Mouse (Mus musculus): ENCODE data around the gene 4930558K02Rik.

Gene 4930558K02Rik

DNA sequence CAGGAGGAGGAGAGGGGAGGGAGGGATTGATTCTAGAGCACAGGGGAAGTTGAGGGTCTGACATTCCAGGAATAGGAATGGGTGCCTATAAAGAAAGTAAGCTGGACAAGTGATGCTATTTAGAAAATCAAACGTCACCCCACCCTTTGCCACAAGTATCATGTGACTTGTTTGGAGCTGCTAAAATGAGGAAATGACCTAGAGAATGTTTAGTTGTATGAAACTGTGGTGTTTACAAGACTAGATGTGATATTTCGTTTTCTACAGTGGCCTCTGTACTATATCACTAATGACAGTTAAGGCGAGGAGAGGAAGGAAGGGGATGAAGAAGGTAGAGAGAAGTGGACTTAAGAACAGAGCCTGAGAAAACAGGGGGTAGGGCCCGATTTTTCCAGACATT lies 19.3 kb upstream of the 4930558K02Rik start:
- no peak for DNase-seq (ENCODE audit: low spot score in 2 of 2)

GRCm38 (mm10) chr1:161992389-161992788 lies 13.0 kb upstream of the 4930558K02Rik start:
- no peak for DNase-seq (ENCODE audit: low spot score in 2 of 2)

GRCm38 (mm10) chr1:161991846-161992245 lies 12.4 kb upstream of the 4930558K02Rik start:
- DNase-seq (ENCODE audit: low spot score in 2 of 2) = no peak

GRCm38 (mm10) chr1:161990684-161991578 lies 11.5 kb upstream of the 4930558K02Rik start:
- no peak for DNase-seq (ENCODE audit: low spot score in 2 of 2)

- no peak for DNase-seq (ENCODE audit: low spot score in 2 of 2)
Observed at GRCm38 (mm10) chr1:161983979-161984566, 4.6 kb upstream of the 4930558K02Rik start.

GRCm38 (mm10) chr1:161983451-161983850 lies 4.0 kb upstream of the 4930558K02Rik start:
- no peak for DNase-seq (ENCODE audit: low spot score in 2 of 2)

- no peak for DNase-seq (ENCODE audit: low spot score in 2 of 2)
Observed at GRCm38 (mm10) chr1:161980626-161981298, 1.3 kb upstream of the 4930558K02Rik start.

GRCm38 (mm10) chr1:161980046-161980445 lies 610 bp upstream of the 4930558K02Rik start:
- no peak for DNase-seq (ENCODE audit: low spot score in 2 of 2)

DNA sequence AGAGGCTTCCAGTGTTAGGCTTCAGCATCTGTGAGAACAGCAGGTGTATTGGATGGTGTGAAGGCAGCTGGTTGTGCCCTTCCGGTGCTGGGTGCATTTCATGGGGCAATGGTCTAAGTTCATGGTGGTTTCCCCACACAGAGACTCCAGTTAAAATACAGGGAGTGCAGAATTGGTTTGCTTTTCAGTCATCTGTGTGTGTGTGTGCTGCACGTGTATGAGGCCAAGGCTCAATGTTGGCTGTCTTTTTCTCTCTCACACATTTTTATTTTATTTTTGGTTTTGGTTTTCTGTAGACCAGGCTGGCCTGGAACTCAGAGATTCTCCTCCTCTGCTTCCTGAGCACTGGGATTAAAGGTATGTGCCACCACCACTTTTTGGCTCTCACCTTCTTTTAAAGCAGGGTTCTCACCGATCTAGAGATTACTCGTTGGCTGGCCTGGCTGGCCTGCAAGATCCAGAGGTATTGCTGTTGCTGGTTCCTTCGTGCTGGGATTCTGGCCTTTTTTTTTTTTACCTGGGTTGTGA lies 1.2 kb downstream of the 4930558K02Rik start:
- DNase-seq (ENCODE audit: low spot score in 2 of 2) = no peak

- DNase-seq (ENCODE audit: low spot score in 2 of 2) = no peak
Observed at GRCm38 (mm10) chr1:161977331-161977730, 2.1 kb downstream of the 4930558K02Rik start.

DNA sequence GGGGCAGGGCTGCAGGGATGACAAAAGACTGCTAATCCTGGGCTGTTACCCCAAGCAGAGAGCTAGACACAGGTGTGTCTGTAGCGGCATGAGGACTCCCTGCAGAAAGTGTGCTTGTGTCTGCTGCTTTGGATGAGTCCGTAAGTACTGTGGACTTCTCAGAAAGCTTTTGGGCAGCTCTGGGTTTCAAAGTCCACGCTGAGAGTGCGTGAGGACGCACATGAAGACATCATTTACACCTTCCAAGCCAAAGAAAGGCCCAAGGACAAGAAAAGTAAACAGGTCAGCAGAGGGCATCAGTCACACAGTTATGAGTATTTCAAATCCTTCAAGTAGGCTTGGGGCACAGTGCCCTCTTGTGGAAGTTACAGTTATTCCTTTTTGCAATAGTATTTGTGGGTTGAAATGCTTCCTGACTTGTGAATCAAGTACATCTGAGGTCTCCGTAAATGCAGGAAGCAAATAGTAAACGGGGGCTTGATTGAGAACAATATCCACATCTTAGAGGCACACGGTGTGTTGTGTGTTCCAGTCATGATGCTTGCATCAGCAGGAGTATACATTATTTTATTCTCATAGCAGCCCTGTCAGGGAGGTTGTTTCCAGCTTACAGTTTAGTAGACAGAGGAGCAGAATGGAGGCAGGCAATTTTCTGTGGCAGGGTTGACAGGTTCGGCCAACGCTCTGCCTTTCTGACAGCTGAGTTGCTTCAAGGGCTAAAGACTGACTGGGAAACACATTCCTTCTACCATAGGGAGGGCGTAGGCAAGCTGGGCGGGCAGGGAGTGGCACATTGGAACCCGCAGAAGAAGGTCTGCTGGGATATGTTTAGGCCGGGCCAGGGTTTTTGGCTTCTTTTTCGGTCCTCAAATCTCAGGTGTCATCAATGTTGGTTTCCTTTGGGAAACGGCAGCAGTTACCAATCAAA lies 2.9 kb downstream of the 4930558K02Rik start:
- DNase-seq (ENCODE audit: low spot score in 2 of 2) = peak in 1 of 2 experiments; percentile 85

GRCm38 (mm10) chr1:161972233-161972632 lies 7.2 kb downstream of the 4930558K02Rik start:
- DNase-seq (ENCODE audit: low spot score in 2 of 2) = peak in 1 of 2 experiments; percentile 30

DNA sequence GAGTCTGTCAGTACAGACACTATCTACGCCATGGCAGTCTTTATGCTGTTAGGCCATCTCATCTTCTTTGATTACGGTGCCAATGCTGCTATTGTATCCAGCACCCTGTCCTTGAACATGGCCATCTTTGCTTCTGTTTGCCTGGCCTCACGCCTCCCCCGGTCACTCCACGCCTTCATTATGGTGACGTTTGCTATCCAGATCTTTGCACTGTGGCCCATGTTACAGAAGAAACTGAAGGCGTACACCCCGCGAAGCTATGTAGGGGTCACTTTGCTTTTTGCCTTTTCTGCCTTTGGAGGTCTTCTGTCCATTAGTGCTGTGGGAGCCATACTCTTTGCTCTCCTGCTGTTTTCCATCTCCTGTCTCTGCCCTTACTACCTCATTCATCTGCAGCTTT lies 8.6 kb downstream of the 4930558K02Rik start:
- no peak for DNase-seq (ENCODE audit: low spot score in 2 of 2)

- peak; percentile 85 to 96 for DNase-seq (ENCODE audit: low spot score in 2 of 2)
Observed at GRCm38 (mm10) chr1:161968589-161969407, 10.6 kb downstream of the 4930558K02Rik start, which contains the start of gene Pigc. Gene Pigc (plus strand): TSS chr1:161969186.

- DNase-seq (ENCODE audit: low spot score in 2 of 2) = no peak
Observed at GRCm38 (mm10) chr1:161967936-161968335, 11.5 kb downstream of the 4930558K02Rik start.

- no peak for DNase-seq (ENCODE audit: low spot score in 2 of 2)
Observed at GRCm38 (mm10) chr1:161962465-161963377, 16.7 kb downstream of the 4930558K02Rik start.

DNA sequence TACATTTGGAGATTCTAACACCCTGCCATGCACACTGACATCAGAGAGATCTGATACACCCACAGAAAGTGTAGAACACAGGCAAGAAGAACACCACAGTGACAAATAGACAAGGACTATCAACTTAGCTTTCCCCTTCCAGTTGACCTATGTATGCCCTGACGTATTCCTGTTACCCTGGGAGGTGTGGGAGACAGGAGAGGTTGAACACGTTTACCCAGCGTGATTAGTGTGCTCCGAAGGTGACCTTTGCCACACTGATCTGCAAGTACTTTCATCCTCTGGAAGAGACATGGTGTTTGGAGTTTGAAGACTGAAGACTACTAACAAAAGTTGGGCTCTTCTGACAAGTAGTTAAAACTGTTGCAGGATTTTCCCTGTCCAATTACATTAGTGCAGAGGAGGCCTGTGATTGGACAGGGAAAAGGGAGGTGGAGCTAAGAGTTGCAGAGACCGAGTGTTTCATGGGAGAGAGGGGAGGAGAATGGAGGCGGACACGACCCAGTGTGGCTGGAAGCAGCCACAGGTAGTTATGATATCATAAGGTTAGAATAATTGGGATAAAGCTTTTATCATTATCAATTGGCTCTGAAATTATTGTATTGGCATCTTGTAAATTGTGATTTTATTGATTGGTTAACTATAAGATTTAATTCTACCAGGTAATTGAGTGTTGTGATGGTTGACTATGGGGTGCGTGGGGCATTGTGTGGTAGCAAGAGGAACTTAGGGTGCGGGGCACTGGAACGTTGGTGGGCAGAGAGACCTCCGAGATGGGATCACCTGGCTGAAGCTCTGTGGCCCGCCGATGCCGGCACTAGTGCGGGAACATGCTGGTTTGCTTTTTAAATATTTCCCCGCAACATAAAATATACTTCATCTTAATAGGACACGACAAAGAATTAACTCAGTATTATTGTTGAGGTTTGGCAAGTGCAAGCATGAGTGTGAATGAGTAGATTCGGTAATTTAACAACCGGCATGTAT lies 21.2 kb downstream of the 4930558K02Rik start:
- DNase-seq (ENCODE audit: low spot score in 2 of 2) = no peak

DNA sequence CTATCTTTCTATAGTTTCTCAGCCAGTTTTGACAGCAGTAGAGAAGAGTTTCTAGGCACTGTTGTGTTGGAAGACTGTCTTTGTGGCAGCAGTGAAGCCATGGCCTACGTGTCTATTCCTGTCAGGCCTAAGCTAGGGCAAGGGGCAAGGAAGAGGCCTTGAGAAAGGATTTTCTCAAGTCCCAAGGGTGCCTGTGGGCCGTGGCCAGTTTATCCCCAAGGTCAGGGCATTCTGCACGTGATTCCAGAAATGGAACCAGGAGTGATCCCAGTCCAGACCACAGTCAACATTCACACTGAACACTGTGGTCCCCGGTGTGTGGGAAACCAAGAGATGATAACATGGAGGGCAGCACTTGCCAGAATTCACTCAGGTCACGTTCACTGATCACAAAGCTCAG lies 23.6 kb downstream of the 4930558K02Rik start:
- no peak for DNase-seq (ENCODE audit: low spot score in 2 of 2)
